Mouse (Mus musculus) intestine, postnatal 0 days (tissue): ENCODE data around the gene Tec. TPM values are rescaled to one million over a fixed set of nuclear protein-coding genes. Genes with fewer than 3 reads are reported as not detected.
A peak's percentile ranks its signal among the peaks of the same experiment; 100 is the strongest.

ENCODE experiments used
- ATAC-seq: fragments of 200-750 bp; cut with Nextera tagmentation; 2 replicates; pipeline ENCODE4 v1.8.0; 2017; ENCODE audit warnings: mild to moderate bottlenecking, moderate TSS enrichment, moderate library complexity
- H3K27ac ChIP-seq: fragments of 300-500 bp; sonication (generic); 2 replicates; pipeline ENCODE4 v1.5.1; 2014; ENCODE audit warnings: mild to moderate bottlenecking, low read depth, low read length, moderate library complexity
- H3K27me3 ChIP-seq: fragments of 300-500 bp; sonication (generic); replicated peaks from 2 replicates; pipeline ENCODE4 v1.6.1; 2014; ENCODE audit warnings: low read length, mixed read lengths; ENCODE audit not compliant: control insufficient read depth, insufficient read depth
- H3K36me3 ChIP-seq: fragments of 300-500 bp; sonication (generic); 2 replicates; pipeline ENCODE4 v1.6.1; 2014; ENCODE audit warnings: mild to moderate bottlenecking, moderate library complexity; ENCODE audit not compliant: control insufficient read depth, insufficient read depth
- H3K4me1 ChIP-seq: fragments of 300-500 bp; sonication (generic); replicated peaks from 2 replicates; pipeline ENCODE4 v1.6.1; 2014; ENCODE audit warnings: antibody characterized with exemption, low read length, mixed read lengths; ENCODE audit not compliant: control insufficient read depth, insufficient read depth
- H3K4me2 ChIP-seq: fragments of 300-500 bp; sonication (generic); replicated peaks from 2 replicates; pipeline ENCODE4 v1.6.1; 2014; ENCODE audit warnings: low read depth, mild to moderate bottlenecking, moderate library complexity
- H3K4me3 ChIP-seq: fragments of 300-500 bp; sonication (generic); 2 replicates; pipeline ENCODE4 v1.5.1; 2014; ENCODE audit warnings: low read depth, low read length
- H3K9ac ChIP-seq: fragments of 300-500 bp; sonication (generic); 2 replicates; pipeline ENCODE4 v1.6.1; 2014; ENCODE audit warnings: mild to moderate bottlenecking, low read depth, low read length
- H3K9me3 ChIP-seq: fragments of 300-500 bp; sonication (generic); 2 replicates; pipeline ENCODE4 v1.6.1; 2016; ENCODE audit warnings: mixed run types; ENCODE audit not compliant: control insufficient read depth
- CTCF ChIP-seq: sonication (generic); IDR thresholded peaks from 2 replicates; pipeline ENCODE4 v1.5.1; 2016; ENCODE audit warnings: low read depth, mild to moderate bottlenecking, control low read depth, antibody characterized with exemption, moderate library complexity
- WGBS: fragments of 180-500 bp; shearing (Covaris S2); extraction: QIAGEN DNeasy Blood & Tissue Kit; methylation state at CpG from one replicate; pipeline ENCODE4 v1.1.7; 2014; 5-methylcytosine and 5-hydroxymethylcytosine counted together
- polyA plus RNA-seq: library from polyadenylated mRNA; unstranded; fragments of >200 nt; fragmentation: Nextera tagmentation; extraction: Ambion mirVana; gene quantifications from 2 replicates; pipeline ENCODE4 v1.2.1, GENCODE M21; 2015

Tec gene
- polyA plus RNA-seq, 1 experiment from 2014 or later, result 12.4 TPM

- 84% methylated on average over 11 of the region's 11 CpGs for WGBS
- Histone ChIP-seq H3K9ac (no peak overlapping the region), H3K27ac (no peak overlapping the region), H3K9me3 (no peaks in the 10 kb centered on the region), H3K4me3 (no peak overlapping the region), H3K27me3 (no peaks in the 10 kb centered on the region), H3K4me2 (no peak overlapping the region), H3K4me1 (no peaks in the 10 kb centered on the region; the same call in 1 of the 2 replicates), H3K36me3 (no peaks in the 10 kb centered on the region)
- no peak for TF ChIP-seq CTCF
- no peak for ATAC-seq
Observed at GRCm38 (mm10) chr5:72895261-72895660, 27.0 kb upstream of the Tec start.

- Histone ChIP-seq H3K36me3 (no peaks in the 10 kb centered on the region), H3K27ac (no peak overlapping the region), H3K9ac (no peak overlapping the region), H3K4me1 (no peaks in the 10 kb centered on the region; the same call in 1 of the 2 replicates), H3K4me2 (no peak overlapping the region), H3K4me3 (no peak overlapping the region), H3K27me3 (no peaks in the 10 kb centered on the region), H3K9me3 (no peaks in the 10 kb centered on the region)
- ATAC-seq, result no peak
- peak; percentile 66 for TF ChIP-seq CTCF
- WGBS, result 63% methylated on average over 5 of the region's 5 CpGs
Observed at GRCm38 (mm10) chr5:72893987-72894386, 25.7 kb upstream of the Tec start.

- Histone ChIP-seq H3K27ac (no peak overlapping the region), H3K36me3 (no peaks in the 10 kb centered on the region), H3K4me3 (no peak overlapping the region), H3K27me3 (no peaks in the 10 kb centered on the region), H3K4me1 (no peaks in the 10 kb centered on the region), H3K9ac (no peak overlapping the region), H3K4me2 (0 out of 2 replicates have a peak overlapping the region, but pooled peaks have one; percentile 41), H3K9me3 (no peaks in the 10 kb centered on the region)
- ATAC-seq, result peak; percentile 47
- peak; percentile 85 for TF ChIP-seq CTCF
- WGBS, result 4% methylated on average over 12 of the region's 12 CpGs
Observed at GRCm38 (mm10) chr5:72891534-72891933, 23.3 kb upstream of the Tec start.

- WGBS, result 90% methylated on average over 7 of the region's 7 CpGs
Observed at GRCm38 (mm10) chr5:72888260-72888659, 20.0 kb upstream of the Tec start.

GRCm38 (mm10) chr5:72886458-72887222 is 18.4 kb upstream of the Tec start:
- peak; percentile 14; the same call in 1 of the 2 replicates for TF ChIP-seq CTCF
- no peaks in the 10 kb centered on the region for H3K36me3 ChIP-seq
- WGBS, result 79% methylated on average over 18 of the region's 19 CpGs

More at GRCm38 (mm10) chr5:72888260-72888659, 20.0 kb upstream of the Tec start:
- no peaks in the 10 kb centered on the region for H3K36me3 ChIP-seq
- H3K9ac ChIP-seq, result no peak overlapping the region
- H3K27me3 ChIP-seq, result no peaks in the 10 kb centered on the region
- H3K27ac ChIP-seq, result no peak overlapping the region
- no peaks in the 10 kb centered on the region for H3K4me1 ChIP-seq
- no peak overlapping the region for H3K4me3 ChIP-seq
- no peak for ATAC-seq
- H3K9me3 ChIP-seq, result no peaks in the 10 kb centered on the region
- H3K4me2 ChIP-seq, result no peak overlapping the region
- TF ChIP-seq CTCF, result no peak

GRCm38 (mm10) chr5:72883706-72884105 is 15.4 kb upstream of the Tec start:
- Histone ChIP-seq H3K9ac (no peak overlapping the region), H3K36me3 (no peaks in the 10 kb centered on the region), H3K27ac (no peak overlapping the region), H3K4me1 (no peaks in the 10 kb centered on the region), H3K27me3 (no peaks in the 10 kb centered on the region), H3K4me3 (no peak overlapping the region), H3K4me2 (no peak overlapping the region), H3K9me3 (no peaks in the 10 kb centered on the region)
- ATAC-seq, result no peak
- no peak for TF ChIP-seq CTCF
- WGBS, result 35% methylated on average over 3 of the region's 3 CpGs

More at GRCm38 (mm10) chr5:72886458-72887222, 18.4 kb upstream of the Tec start:
- Histone ChIP-seq H3K27ac (no peak overlapping the region), H3K4me2 (no peak overlapping the region), H3K4me1 (no peaks in the 10 kb centered on the region), H3K27me3 (no peaks in the 10 kb centered on the region), H3K9ac (no peak overlapping the region), H3K4me3 (no peak overlapping the region), H3K9me3 (no peaks in the 10 kb centered on the region)
- ATAC-seq, result no peak
